Mouse (Mus musculus) stomach, embryonic 14.5 days (tissue): ENCODE results near the gene Trdmt1. TPM values are rescaled to one million over a fixed set of nuclear protein-coding genes. Genes with fewer than 3 reads are reported as not detected.

Experiments
- ATAC-seq: fragments of 200-750 bp; cut with Nextera tagmentation; 2 replicates; pipeline ENCODE4 v1.8.0; 2017; ENCODE audit warnings: low read depth, moderate TSS enrichment; ENCODE audit not compliant: insufficient number of reproducible peaks, insufficient read depth, low FRiP score
- H3K27ac ChIP-seq: fragments of 300-500 bp; sonication (generic); 2 replicates; pipeline ENCODE4 v1.5.1; 2014; ENCODE audit warnings: mild to moderate bottlenecking, low read length, moderate library complexity, mixed read lengths
- H3K27me3 ChIP-seq: fragments of 300-500 bp; sonication (generic); 2 replicates; pipeline ENCODE4 v1.6.1; 2014; ENCODE audit warnings: low read length, control low read depth, mixed read lengths; ENCODE audit not compliant: control insufficient read depth, insufficient read depth
- H3K36me3 ChIP-seq: fragments of 300-500 bp; sonication (generic); 2 replicates; pipeline ENCODE4 v1.6.1; 2014; ENCODE audit warnings: mild to moderate bottlenecking, control low read depth, low read length, moderate library complexity, mixed read lengths; ENCODE audit not compliant: control insufficient read depth, insufficient read depth
- H3K4me1 ChIP-seq: fragments of 300-500 bp; sonication (generic); 2 replicates; pipeline ENCODE4 v1.6.1; 2014; ENCODE audit warnings: low read length, control low read depth, mixed read lengths; ENCODE audit not compliant: control insufficient read depth, insufficient read depth
- H3K4me2 ChIP-seq: fragments of 300-500 bp; sonication (generic); replicated peaks from 2 replicates; pipeline ENCODE4 v1.6.1; 2014; ENCODE audit warnings: low read depth, low read length, control low read depth
- H3K4me3 ChIP-seq: fragments of 300-500 bp; sonication (generic); 2 replicates; pipeline ENCODE4 v1.5.1; 2014; ENCODE audit warnings: low read depth, low read length, control low read depth
- H3K9ac ChIP-seq: fragments of 300-500 bp; sonication (generic); replicated peaks from 2 replicates; pipeline ENCODE4 v1.6.1; 2014; ENCODE audit warnings: low read depth, mild to moderate bottlenecking, control low read depth, low read length, moderate library complexity, mixed read lengths
- H3K9me3 ChIP-seq: fragments of 300-500 bp; sonication (generic); 2 replicates; pipeline ENCODE4 v1.6.1; 2016; ENCODE audit warnings: low read depth, low read length, control low read depth; ENCODE audit not compliant: control insufficient read depth
- WGBS: fragments of 180-500 bp; shearing (Covaris S2); extraction: QIAGEN DNeasy Blood & Tissue Kit; methylation state at CpG from one replicate; pipeline ENCODE4 v1.1.7; 2014; 5-methylcytosine and 5-hydroxymethylcytosine counted together
- polyA plus RNA-seq: library from polyadenylated mRNA; unstranded; fragments of >200 nt; fragmentation: Nextera tagmentation; extraction: Ambion mirVana; gene quantifications from 2 replicates; pipeline ENCODE4 v1.2.1, GENCODE M21; 2014

The Trdmt1 gene
- polyA plus RNA-seq, 1 experiment from 2014 or later = 13.4 TPM

- H3K27ac ChIP-seq = peak overlapping the region; percentile 98
Observed at GRCm38 (mm10) chr2:13575926-13576325, 31.5 kb upstream of the Trdmt1 start.

GRCm38 (mm10) chr2:13575287-13575801 lies 30.9 kb upstream of the Trdmt1 start:
- no peaks in the 10 kb centered on the region for H3K27me3 ChIP-seq
- peak overlapping the region; percentile 98 for H3K27ac ChIP-seq
- peaks cover 24% of the 10 kb centered on the region for H3K36me3 ChIP-seq
- H3K4me2 ChIP-seq = peak overlapping the region; percentile 90
- H3K4me1 ChIP-seq = peaks cover 13% of the 10 kb centered on the region; the same call in 1 of the 2 replicates
- peak overlapping the region; percentile 82 for H3K4me3 ChIP-seq
- 0% methylated on average over 13 of the region's 13 CpGs for WGBS
- H3K9me3 ChIP-seq = no peaks in the 10 kb centered on the region
- ATAC-seq = no peak
- peak overlapping the region; percentile 73 for H3K9ac ChIP-seq

More at GRCm38 (mm10) chr2:13575926-13576325, 31.5 kb upstream of the Trdmt1 start:
- H3K36me3 ChIP-seq = peaks cover 29% of the 10 kb centered on the region
- peak overlapping the region; percentile 90 for H3K4me2 ChIP-seq
- ATAC-seq = no peak
- no peaks in the 10 kb centered on the region for H3K27me3 ChIP-seq
- H3K4me1 ChIP-seq = peaks cover 13% of the 10 kb centered on the region; the same call in 1 of the 2 replicates
- 19% methylated on average over 6 of the region's 6 CpGs for WGBS
- H3K9me3 ChIP-seq = no peaks in the 10 kb centered on the region
- peak overlapping the region; percentile 73; the same call in 1 of the 2 replicates for H3K9ac ChIP-seq
- peak overlapping the region; percentile 82 for H3K4me3 ChIP-seq

- peak overlapping the region; percentile 98 for H3K27ac ChIP-seq
- peaks cover 13% of the 10 kb centered on the region; the same call in 1 of the 2 replicates for H3K4me1 ChIP-seq
- H3K36me3 ChIP-seq = peaks cover 18% of the 10 kb centered on the region
- peak overlapping the region; percentile 90 for H3K4me2 ChIP-seq
- no peaks in the 10 kb centered on the region for H3K27me3 ChIP-seq
- no peak for ATAC-seq
- H3K4me3 ChIP-seq = peak overlapping the region; percentile 82
- peak overlapping the region; percentile 73 for H3K9ac ChIP-seq
- no peaks in the 10 kb centered on the region for H3K9me3 ChIP-seq
- under 1% methylated on average over 21 of the region's 21 CpGs for WGBS
Observed at GRCm38 (mm10) chr2:13574801-13575150, 30.3 kb upstream of the Trdmt1 start.

GRCm38 (mm10) chr2:13574066-13574800 lies 29.8 kb upstream of the Trdmt1 start:
- Histone ChIP-seq H3K9me3 (no peaks in the 10 kb centered on the region), H3K9ac (peak overlapping the region; percentile 73), H3K27ac (peak overlapping the region; percentile 98), H3K36me3 (peaks cover 13% of the 10 kb centered on the region), H3K27me3 (no peaks in the 10 kb centered on the region), H3K4me2 (peak overlapping the region; percentile 90), H3K4me3 (peak overlapping the region; percentile 82), H3K4me1 (peaks cover 13% of the 10 kb centered on the region; the same call in 1 of the 2 replicates)
- peak; percentile 92 for ATAC-seq
- under 1% methylated on average over 46 of the region's 46 CpGs for WGBS

- 0% methylated on average over 26 of the region's 26 CpGs for WGBS
- Histone ChIP-seq H3K36me3 (peaks cover 10% of the 10 kb centered on the region), H3K4me1 (peaks cover 13% of the 10 kb centered on the region; the same call in 1 of the 2 replicates), H3K27ac (peak within 1 kb of the TSS; percentile 98), H3K9ac (peak within 1 kb of the TSS; percentile 73), H3K4me2 (peak within 1 kb of the TSS; percentile 90), H3K4me3 (peak within 1 kb of the TSS; percentile 82), H3K27me3 (no peaks in the 10 kb centered on the region), H3K9me3 (no peaks in the 10 kb centered on the region)
- peak; percentile 92 for ATAC-seq
Observed at GRCm38 (mm10) chr2:13573408-13574065, 29.1 kb upstream of the Trdmt1 start, which contains the start of gene Vim. TSS of gene Vim (plus strand) at chr2:13573927.

- H3K4me3 ChIP-seq = peak overlapping the region; percentile 82
- H3K4me2 ChIP-seq = peak overlapping the region; percentile 90
- peaks cover 4% of the 10 kb centered on the region; the same call in 1 of the 2 replicates for H3K36me3 ChIP-seq
- H3K4me1 ChIP-seq = peaks cover 13% of the 10 kb centered on the region; the same call in 1 of the 2 replicates
- H3K9ac ChIP-seq = peak overlapping the region; percentile 73; the same call in 1 of the 2 replicates
- no peaks in the 10 kb centered on the region for H3K9me3 ChIP-seq
- 11% methylated on average over 12 of the region's 12 CpGs for WGBS
- H3K27ac ChIP-seq = peak overlapping the region; percentile 98
- ATAC-seq = peak; percentile 10; the same call in 1 of the 2 replicates
- H3K27me3 ChIP-seq = no peaks in the 10 kb centered on the region
Observed at GRCm38 (mm10) chr2:13572647-13573407, 28.4 kb upstream of the Trdmt1 start.

GRCm38 (mm10) chr2:13572101-13572553 lies 27.7 kb upstream of the Trdmt1 start:
- H3K4me3 ChIP-seq = no peak overlapping the region
- peak overlapping the region; percentile 90; the same call in 1 of the 2 replicates for H3K4me2 ChIP-seq
- 38% methylated on average over 4 of the region's 4 CpGs for WGBS
- no peaks in the 10 kb centered on the region for H3K9me3 ChIP-seq
- no peak for ATAC-seq
- peak overlapping the region; percentile 98 for H3K27ac ChIP-seq
- H3K36me3 ChIP-seq = peaks cover 3% of the 10 kb centered on the region; the same call in 1 of the 2 replicates
- H3K9ac ChIP-seq = no peak overlapping the region
- peaks cover 13% of the 10 kb centered on the region; the same call in 1 of the 2 replicates for H3K4me1 ChIP-seq
- H3K27me3 ChIP-seq = no peaks in the 10 kb centered on the region
